Comparison of ENCODE assay signal across 8 mouse cellular contexts in genomic region chr11:97149995-97150410, GRCm38 (mm10). TPM values are rescaled to one million over a fixed set of nuclear protein-coding genes. Genes with fewer than 3 reads are reported as not detected.
DNase-seq lines count a peak whose midpoint lies in the region; ATAC-seq and TF ChIP-seq lines count a peak whose summit lies in the region.

No protein-coding gene starts in this region.

- intact Hi-C loops in gastrocnemius, postnatal 14 days (cut with DNase I; ENCODE audit: low total_unique reads): loop anchor here (2.0 kb wide), 1 partner anchor 49 kb away; no protein-coding TSS in a partner anchor

- peak overlapping the region; percentile 76 for H3K4me2 ChIP-seq in hindbrain, postnatal 0 days (ENCODE audit: low read depth, low read length)
- peak overlapping the region; percentile 85 for H3K4me2 ChIP-seq in limb, embryonic 15.5 days
- peak overlapping the region; percentile 77 for H3K4me2 ChIP-seq in midbrain, embryonic 14.5 days (ENCODE audit: low read length)

- H3K36me3 ChIP-seq in hindbrain, postnatal 0 days (ENCODE audit: insufficient read depth, low read length): peaks cover 23% of the 10 kb centered on the region; the same call in 1 of the 2 replicates
- H3K36me3 ChIP-seq in limb, embryonic 15.5 days: peaks cover 34% of the 10 kb centered on the region
- H3K36me3 ChIP-seq in midbrain, embryonic 14.5 days (ENCODE audit: control insufficient read depth, insufficient read depth, low read length): peaks cover 23% of the 10 kb centered on the region

- H3K9ac ChIP-seq in hindbrain, postnatal 0 days (replicated peaks; ENCODE audit: low read length): peak overlapping the region; percentile 84
- H3K9ac ChIP-seq in limb, embryonic 15.5 days: peak overlapping the region; percentile 68
- peak overlapping the region; percentile 81 for H3K9ac ChIP-seq in midbrain, embryonic 14.5 days (replicated peaks; ENCODE audit: low read length)

- peak overlapping the region; percentile 83 for H3K4me3 ChIP-seq in layer of hippocampus, adult 2 months
- peak overlapping the region; percentile 73 for H3K4me3 ChIP-seq in hindbrain, postnatal 0 days (ENCODE audit: low read length)
- peak overlapping the region; percentile 82 for H3K4me3 ChIP-seq in limb, embryonic 15.5 days
- H3K4me3 ChIP-seq in midbrain, embryonic 14.5 days (replicated peaks; ENCODE audit: low read depth, low read length): peak overlapping the region; percentile 73

- H3K4me1 ChIP-seq in hindbrain, postnatal 0 days (ENCODE audit: insufficient read depth, low read length): peaks cover 21% of the 10 kb centered on the region
- peaks cover 61% of the 10 kb centered on the region for H3K4me1 ChIP-seq in limb, embryonic 15.5 days
- peaks cover 21% of the 10 kb centered on the region for H3K4me1 ChIP-seq in midbrain, embryonic 14.5 days (ENCODE audit: control insufficient read depth, insufficient read depth, low read length)

- H3K9me3 ChIP-seq in hindbrain, postnatal 0 days (ENCODE audit: low read length): no peaks in the 10 kb centered on the region
- no peaks in the 10 kb centered on the region for H3K9me3 ChIP-seq in limb, embryonic 15.5 days
- no peaks in the 10 kb centered on the region for H3K9me3 ChIP-seq in midbrain, embryonic 14.5 days (ENCODE audit: control insufficient read depth, low read length)

- ATAC-seq in hindbrain, postnatal 0 days: peak; percentile 16; the same call in 1 of the 2 replicates
- peak; percentile 1; the same call in 1 of the 2 replicates for ATAC-seq in limb, embryonic 15.5 days (ENCODE audit: insufficient number of reproducible peaks, low FRiP score, low TSS enrichment, low read depth)
- no peak; the same call in 1 of the 2 replicates for ATAC-seq in midbrain, embryonic 14.5 days (ENCODE audit: low FRiP score, low TSS enrichment)

- peak; percentile 39 to 55 for DNase-seq in layer of hippocampus, adult 2 months (ENCODE audit: low spot score in 2 of 2)
- no peak for DNase-seq in layer of hippocampus, adult 8-10 months (ENCODE audit: low spot score in 2 of 2)
- DNase-seq in cerebellum, postnatal 14 days: peak; percentile 83 to 84
- DNase-seq in gastrocnemius, postnatal 14 days: peak; percentile 81
- DNase-seq in hindbrain, postnatal 0 days (ENCODE audit: low spot score): peak; percentile 72
- peak; percentile 57 for DNase-seq in midbrain, embryonic 14.5 days
- peak; percentile 54 for DNase-seq in testis, postnatal 14 days (ENCODE audit: low spot score)

- H3K27ac ChIP-seq in layer of hippocampus, adult 2 months: peak overlapping the region; percentile 97
- H3K27ac ChIP-seq in hindbrain, postnatal 0 days: peak overlapping the region; percentile 93
- peak overlapping the region; percentile 93 for H3K27ac ChIP-seq in limb, embryonic 15.5 days
- H3K27ac ChIP-seq in midbrain, embryonic 14.5 days (replicated peaks; ENCODE audit: low read depth, low read length): peak overlapping the region; percentile 96

- 2% methylated on average over 14 of the region's 14 CpGs for WGBS in hindbrain, postnatal 0 days
- WGBS in limb, embryonic 15.5 days: 1% methylated on average over 14 of the region's 14 CpGs
- 6% methylated on average over 14 of the region's 14 CpGs for WGBS in midbrain, embryonic 14.5 days

- TF ChIP-seq CTCF in layer of hippocampus, adult 2 months (conservative IDR thresholded peaks at IDR 0.05): no peak
- TF ChIP-seq CTCF in hindbrain, postnatal 0 days (IDR thresholded peaks at IDR 0.05; ENCODE audit: low read depth): no peak

- no peaks in the 10 kb centered on the region for H3K27me3 ChIP-seq in hindbrain, postnatal 0 days (ENCODE audit: insufficient read depth, low read length)
- no peaks in the 10 kb centered on the region for H3K27me3 ChIP-seq in limb, embryonic 15.5 days
- H3K27me3 ChIP-seq in midbrain, embryonic 14.5 days (ENCODE audit: control insufficient read depth, insufficient read depth, low read length): no peaks in the 10 kb centered on the region

RNA-seq across cellular contexts. Expression of gene Tbkbp1, which starts 1.3 kb away (rescaled TPM):
- 10 to 100 TPM; 91.8 to 96.9 TPM for total RNA-seq in layer of hippocampus, adult 2 months (2021)
- total RNA-seq in layer of hippocampus, adult 8-10 months (2022): 10 to 100 TPM; 85.9 to 92.0 (median 89.4) TPM
- 1 to 10 TPM; 5.2 to 6.5 TPM for total RNA-seq in gastrocnemius, postnatal 14 days (2021)
- 45.4 and 53.8 TPM in 2 replicates for total RNA-seq in hindbrain, postnatal 0 days (2014; rRNA removed)
- 9.6 and 10.1 TPM in 2 replicates for polyA plus RNA-seq in hindbrain, postnatal 0 days (2015; fragmentation: Nextera tagmentation; extraction: Ambion mirVana)
- polyA plus RNA-seq in limb, embryonic 15.5 days (2015; fragmentation: Nextera tagmentation; extraction: Ambion mirVana): 6.8 and 7.8 TPM in 2 replicates
- polyA plus RNA-seq in midbrain, embryonic 14.5 days (2014; fragmentation: Nextera tagmentation; extraction: Ambion mirVana): 9.1 and 9.2 TPM in 2 replicates

RNA-seq across cellular contexts. Expression of gene Tbx21, which starts 34.9 kb away (rescaled TPM):
- total RNA-seq in layer of hippocampus, adult 2 months (2021): under 1 TPM; 0.17 to 0.23 TPM
- total RNA-seq in layer of hippocampus, adult 8-10 months (2022): under 1 TPM in 1 of 4 experiments, not detected in 3; 0.18 TPM
- 1 to 10 TPM in 1 of 2 experiments, under 1 TPM in 1; 0.97 to 1.4 TPM for total RNA-seq in gastrocnemius, postnatal 14 days (2021)
- total RNA-seq in hindbrain, postnatal 0 days (2014; rRNA removed): 0.89 TPM in 1 of 2 replicates, not detected in the other
- polyA plus RNA-seq in hindbrain, postnatal 0 days (2015; fragmentation: Nextera tagmentation; extraction: Ambion mirVana): 0.11 and 0.16 TPM in 2 replicates
- polyA plus RNA-seq in limb, embryonic 15.5 days (2015; fragmentation: Nextera tagmentation; extraction: Ambion mirVana): 0.14 TPM in 1 of 2 replicates, not detected in the other
- polyA plus RNA-seq in midbrain, embryonic 14.5 days (2014; fragmentation: Nextera tagmentation; extraction: Ambion mirVana): 0.13 TPM in 1 of 2 replicates, not detected in the other

RNA-seq across cellular contexts. Expression of gene Kpnb1, which starts 37.7 kb away (rescaled TPM):
- 100 to 1,000 TPM; 128 to 133 TPM for total RNA-seq in layer of hippocampus, adult 2 months (2021)
- 100 to 1,000 TPM; 126 to 131 (median 130) TPM for total RNA-seq in layer of hippocampus, adult 8-10 months (2022)
- total RNA-seq in gastrocnemius, postnatal 14 days (2021): 10 to 100 TPM; 55.8 to 65.2 TPM
- 97.9 and 100 TPM in 2 replicates for total RNA-seq in hindbrain, postnatal 0 days (2014; rRNA removed)
- 26.1 and 26.9 TPM in 2 replicates for polyA plus RNA-seq in hindbrain, postnatal 0 days (2015; fragmentation: Nextera tagmentation; extraction: Ambion mirVana)
- 42.7 and 44.3 TPM in 2 replicates for polyA plus RNA-seq in limb, embryonic 15.5 days (2015; fragmentation: Nextera tagmentation; extraction: Ambion mirVana)
- polyA plus RNA-seq in midbrain, embryonic 14.5 days (2014; fragmentation: Nextera tagmentation; extraction: Ambion mirVana): 33.8 and 48.6 TPM in 2 replicates

Comparison
In these comparisons a context has a peak if more than half of its experiments do, and no peak if none do; other contexts are left out.
1. DNase-seq: peak in layer of hippocampus, adult 2 months (2 of 2), cerebellum, postnatal 14 days (2 of 2), gastrocnemius, postnatal 14 days (single experiment), hindbrain, postnatal 0 days (single experiment), midbrain, embryonic 14.5 days (single experiment) and testis, postnatal 14 days (single experiment); none in layer of hippocampus, adult 8-10 months (0 of 2).
2. Peak in every context shown above with its lines, with median percentiles within 50 percentile points of each other: H3K27ac ChIP-seq, H3K4me3 ChIP-seq, H3K4me2 ChIP-seq and H3K9ac ChIP-seq.